Mouse (Mus musculus) cerebellum, postnatal 4 days (tissue): ENCODE data around the gene Pnpla8.
A peak's percentile ranks its signal among the peaks of the same experiment; 100 is the strongest.
"Not testable (repeated sequence)": the region's sequence is repeated elsewhere in the genome, so short reads cannot be mapped to it uniquely, and the experiment has no call there.

Experiments used
- DNase-seq, 2 experiments: peaks; one replicate each; pipeline ENCODE4 v3.0.0; 2022; ENCODE audit warnings: low spot score in 2 of 2, mixed read lengths in 1 of 2

Gene Pnpla8

GRCm38 (mm10) chr12:44269311-44269831 is 48.2 kb downstream of the Pnpla8 start:
- DNase-seq = peak; percentile 70 to 83

GRCm38 (mm10) chr12:44274125-44274835 is 53.1 kb downstream of the Pnpla8 start:
- DNase-seq = no peak

GRCm38 (mm10) chr12:44280147-44280546 is 59.0 kb downstream of the Pnpla8 start:
- not testable (repeated sequence) for DNase-seq

GRCm38 (mm10) chr12:44281534-44281933 is 60.4 kb downstream of the Pnpla8 start:
- DNase-seq = no peak

GRCm38 (mm10) chr12:44283378-44283777 is 62.2 kb downstream of the Pnpla8 start:
- no peak for DNase-seq

- no peak for DNase-seq
Observed at GRCm38 (mm10) chr12:44286992-44287391, 65.8 kb downstream of the Pnpla8 start.

- peak; percentile 41 to 70 for DNase-seq
Observed at GRCm38 (mm10) chr12:44292281-44292680, 71.1 kb downstream of the Pnpla8 start.

- DNase-seq = no peak
Observed at GRCm38 (mm10) chr12:44300793-44301192, 79.6 kb downstream of the Pnpla8 start.

- DNase-seq = no peak
Observed at GRCm38 (mm10) chr12:44304012-44304411, 82.8 kb downstream of the Pnpla8 start.

- no peak for DNase-seq
Observed at GRCm38 (mm10) chr12:44304869-44305268, 83.7 kb downstream of the Pnpla8 start.

GRCm38 (mm10) chr12:44308221-44308620 is 87.1 kb downstream of the Pnpla8 start:
- no peak for DNase-seq

- DNase-seq = no peak
Observed at GRCm38 (mm10) chr12:44315212-44315611, 94.0 kb downstream of the Pnpla8 start.

- no peak for DNase-seq
Observed at GRCm38 (mm10) chr12:44325091-44325490, 103.9 kb downstream of the Pnpla8 start.

- peak in 1 of 2 experiments; percentile 28 for DNase-seq
Observed at GRCm38 (mm10) chr12:44327452-44327851, 106.3 kb downstream of the Pnpla8 start.

- DNase-seq = peak; percentile 58 to 75
Observed at GRCm38 (mm10) chr12:44328381-44329315, 107.5 kb downstream of the Pnpla8 start, which contains the start of gene Nrcam. Gene Nrcam (plus strand): TSS chr12:44328885.

- DNase-seq = peak; percentile 36 to 54
Observed at GRCm38 (mm10) chr12:44329316-44330215, 108.4 kb downstream of the Pnpla8 start.

- peak in 1 of 2 experiments; percentile 11 for DNase-seq
Observed at GRCm38 (mm10) chr12:44330216-44330719, 109.1 kb downstream of the Pnpla8 start.

GRCm38 (mm10) chr12:44337136-44337640 is 116.0 kb downstream of the Pnpla8 start:
- DNase-seq = no peak

GRCm38 (mm10) chr12:44338195-44338622 is 117.0 kb downstream of the Pnpla8 start:
- DNase-seq = no peak

- no peak for DNase-seq
Observed at GRCm38 (mm10) chr12:44344075-44344474, 122.9 kb downstream of the Pnpla8 start.

GRCm38 (mm10) chr12:44345251-44345650 is 124.1 kb downstream of the Pnpla8 start:
- DNase-seq = no peak
